Mouse (Mus musculus) liver, embryonic 14.5 days (tissue): ENCODE measurements at regions not wholly inside any gene's neighbourhood (a gene's known extent, or its start where the extent isn't known, plus 50 kb on each side); places are given as distances from the start of the nearest gene placed in this dataset.

Experiments
- CTCF ChIP-seq: IDR thresholded peaks from 2 replicates; pipeline ENCODE4 v1.5.1; 2016; ENCODE audit warnings: antibody characterized with exemption, low read depth, control low read depth
- EP300 ChIP-seq: IDR thresholded peaks from 2 replicates; pipeline ENCODE4 v1.6.1; 2016; ENCODE audit warnings: antibody characterized with exemption, low read depth

GRCm38 (mm10) chr1:137840531-137840930 lies 335.0 kb downstream of the Ptprc start:
- no peak for TF ChIP-seq CTCF
- no peak for TF ChIP-seq EP300
